Comparison of ENCODE assay signal across 8 mouse cellular contexts in genomic region chr19:50184901-50185623, GRCm38 (mm10).
A peak's percentile ranks its signal among the peaks of the same experiment; 100 is the strongest.
DNase-seq lines count a peak whose midpoint lies in the region; ATAC-seq lines count a peak whose summit lies in the region.

No protein-coding gene starts in this region.

- 62% methylated on average over 21 of the region's 21 CpGs for WGBS in midbrain, embryonic 10.5 days
- WGBS in midbrain, embryonic 16.5 days: 56% methylated on average over 21 of the region's 21 CpGs
- 62% methylated on average over 21 of the region's 21 CpGs for WGBS in forebrain, embryonic 11.5 days
- 58% methylated on average over 21 of the region's 21 CpGs for WGBS in limb, embryonic 10.5 days

- no peaks in the 10 kb centered on the region for H3K9me3 ChIP-seq in midbrain, embryonic 10.5 days (replicated peaks)
- H3K9me3 ChIP-seq in midbrain, embryonic 16.5 days (replicated peaks; ENCODE audit: control insufficient read depth, low read length, poor library complexity, severe bottlenecking): no peaks in the 10 kb centered on the region
- H3K9me3 ChIP-seq in forebrain, embryonic 11.5 days (ENCODE audit: control insufficient read depth, low read length): no peaks in the 10 kb centered on the region
- H3K9me3 ChIP-seq in limb, embryonic 10.5 days (replicated peaks): no peaks in the 10 kb centered on the region

- no peak for ATAC-seq in midbrain, embryonic 16.5 days
- ATAC-seq in forebrain, embryonic 11.5 days (replicated peaks; ENCODE audit: low FRiP score): 0 out of 2 replicates have a peak, but pooled peaks have one; percentile 24

- H3K9ac ChIP-seq in midbrain, embryonic 16.5 days (ENCODE audit: low read depth, low read length): no peak overlapping the region
- no peak overlapping the region for H3K9ac ChIP-seq in forebrain, embryonic 11.5 days (ENCODE audit: low read length)

- H3K27ac ChIP-seq in midbrain, embryonic 10.5 days (replicated peaks): no peak overlapping the region
- H3K27ac ChIP-seq in midbrain, embryonic 16.5 days (ENCODE audit: low read length): no peak overlapping the region
- H3K27ac ChIP-seq in forebrain, embryonic 11.5 days (ENCODE audit: low read depth, low read length): no peak overlapping the region
- H3K27ac ChIP-seq in limb, embryonic 10.5 days: no peak overlapping the region

- peak; percentile 51 for DNase-seq in midbrain, embryonic 10.5 days (ENCODE audit: low spot score)
- DNase-seq in brain, adult 2 months (ENCODE audit: low read depth, low spot score): peak; percentile 80
- peak; percentile 76 for DNase-seq in forebrain, embryonic 11.5 days (ENCODE audit: low spot score)
- peak; percentile 33 for DNase-seq in induced T-regulatory cell, adult 2 months (ENCODE audit: low read depth)
- peak; percentile 62 for DNase-seq in limb, embryonic 10.5 days (ENCODE audit: low spot score)
- DNase-seq in retina, embryonic 14.5 days (ENCODE audit: low spot score): peak; percentile 82
- no peak for DNase-seq in T-cell, adult 2 months (ENCODE audit: low spot score)

- H3K4me2 ChIP-seq in midbrain, embryonic 16.5 days (ENCODE audit: low read length): no peak overlapping the region
- no peak overlapping the region for H3K4me2 ChIP-seq in forebrain, embryonic 11.5 days (ENCODE audit: low read depth, low read length, severe bottlenecking)

- H3K27me3 ChIP-seq in midbrain, embryonic 10.5 days (ENCODE audit: low read depth, poor library complexity, severe bottlenecking): no peaks in the 10 kb centered on the region
- no peaks in the 10 kb centered on the region; the same call in 1 of the 2 replicates for H3K27me3 ChIP-seq in midbrain, embryonic 16.5 days (ENCODE audit: control insufficient read depth, insufficient read depth, low read depth, low read length)
- H3K27me3 ChIP-seq in forebrain, embryonic 11.5 days (ENCODE audit: control insufficient read depth, insufficient read depth, low read length): no peaks in the 10 kb centered on the region
- no peaks in the 10 kb centered on the region for H3K27me3 ChIP-seq in limb, embryonic 10.5 days (ENCODE audit: low read depth, poor library complexity, severe bottlenecking)

- H3K4me1 ChIP-seq in midbrain, embryonic 10.5 days: peaks cover 8% of the 10 kb centered on the region
- no peaks in the 10 kb centered on the region for H3K4me1 ChIP-seq in midbrain, embryonic 16.5 days (ENCODE audit: control insufficient read depth, insufficient read depth, low read length)
- H3K4me1 ChIP-seq in forebrain, embryonic 11.5 days (replicated peaks; ENCODE audit: control insufficient read depth, insufficient read depth, low read length): 0 out of 2 replicates have a peak, but pooled peaks cover 2% of the 10 kb centered on the region
- H3K4me1 ChIP-seq in limb, embryonic 10.5 days: no peaks in the 10 kb centered on the region

- H3K4me3 ChIP-seq in midbrain, embryonic 10.5 days: no peak overlapping the region
- H3K4me3 ChIP-seq in midbrain, embryonic 16.5 days (ENCODE audit: low read depth, low read length): no peak overlapping the region
- H3K4me3 ChIP-seq in forebrain, embryonic 11.5 days (ENCODE audit: low read depth, low read length): no peak overlapping the region
- H3K4me3 ChIP-seq in limb, embryonic 10.5 days: no peak overlapping the region

- H3K36me3 ChIP-seq in midbrain, embryonic 10.5 days: no peaks in the 10 kb centered on the region
- no peaks in the 10 kb centered on the region for H3K36me3 ChIP-seq in midbrain, embryonic 16.5 days (ENCODE audit: control insufficient read depth, insufficient read depth, low read length)
- no peaks in the 10 kb centered on the region for H3K36me3 ChIP-seq in forebrain, embryonic 11.5 days (ENCODE audit: control insufficient read depth, insufficient read depth, low read length)
- no peaks in the 10 kb centered on the region for H3K36me3 ChIP-seq in limb, embryonic 10.5 days
